Mouse (Mus musculus): ENCODE measurements around the gene Ankmy2. TPM values are rescaled to one million over a fixed set of nuclear protein-coding genes. Genes with fewer than 3 reads are reported as not detected.

Ankmy2 gene
- polyA plus RNA-seq, 1 experiment: 7.4 TPM

- Histone ChIP-seq H3K27ac (ENCODE audit: control insufficient read depth, insufficient read depth, low read length) (no peak overlapping the region), H3K4me1 (replicated peaks; ENCODE audit: control insufficient read depth, insufficient read depth, low read length) (peaks cover 3% of the 10 kb centered on the region), H3K36me3 (ENCODE audit: control insufficient read depth, insufficient read depth, low read length) (no peaks in the 10 kb centered on the region), H3K27me3 (ENCODE audit: control insufficient read depth, insufficient read depth, low read length) (no peaks in the 10 kb centered on the region), H3K4me3 (ENCODE audit: control insufficient read depth, insufficient read depth, low read length) (no peak overlapping the region)
- no peak for TF ChIP-seq CTCF (IDR thresholded peaks at IDR 0.05; ENCODE audit: borderline replicate concordance, control insufficient read depth, extremely low read depth, insufficient read depth, low read length, poor library complexity)
- TF ChIP-seq POLR2A (IDR thresholded peaks at IDR 0.05; ENCODE audit: control insufficient read depth, extremely low read depth, insufficient read depth, low read length, poor library complexity): no peak
- 88% methylated on average over 4 of the region's 4 CpGs for WGBS
- DNase-seq: no peak
Measured at GRCm38 (mm10) chr12:36216230-36216629, 59.3 kb downstream of the Ankmy2 start.

GRCm38 (mm10) chr12:36216905-36217304, 60.0 kb downstream of the Ankmy2 start:
- 22% methylated on average over 10 of the region's 10 CpGs for WGBS
- Histone ChIP-seq H3K27ac (ENCODE audit: control insufficient read depth, insufficient read depth, low read length) (no peak overlapping the region), H3K36me3 (ENCODE audit: control insufficient read depth, insufficient read depth, low read length) (no peaks in the 10 kb centered on the region), H3K4me3 (ENCODE audit: control insufficient read depth, insufficient read depth, low read length) (no peak overlapping the region), H3K27me3 (ENCODE audit: control insufficient read depth, insufficient read depth, low read length) (no peaks in the 10 kb centered on the region), H3K4me1 (replicated peaks; ENCODE audit: control insufficient read depth, insufficient read depth, low read length) (peaks cover 3% of the 10 kb centered on the region)
- no peak for TF ChIP-seq CTCF (IDR thresholded peaks at IDR 0.05; ENCODE audit: borderline replicate concordance, control insufficient read depth, extremely low read depth, insufficient read depth, low read length, poor library complexity)
- TF ChIP-seq POLR2A (IDR thresholded peaks at IDR 0.05; ENCODE audit: control insufficient read depth, extremely low read depth, insufficient read depth, low read length, poor library complexity): no peak
- DNase-seq: no peak

GRCm38 (mm10) chr12:36224392-36224791, 67.5 kb downstream of the Ankmy2 start:
- H3K4me3 ChIP-seq (ENCODE audit: control insufficient read depth, insufficient read depth, low read length): no peak overlapping the region
- TF ChIP-seq POLR2A (IDR thresholded peaks at IDR 0.05; ENCODE audit: control insufficient read depth, extremely low read depth, insufficient read depth, low read length, poor library complexity) (no peak), CTCF (IDR thresholded peaks at IDR 0.05; ENCODE audit: borderline replicate concordance, control insufficient read depth, extremely low read depth, insufficient read depth, low read length, poor library complexity) (no peak)
- 88% methylated on average over 4 of the region's 4 CpGs for WGBS
- H3K27ac ChIP-seq (ENCODE audit: control insufficient read depth, insufficient read depth, low read length): no peak overlapping the region
- H3K36me3 ChIP-seq (ENCODE audit: control insufficient read depth, insufficient read depth, low read length): no peaks in the 10 kb centered on the region
- no peaks in the 10 kb centered on the region for H3K27me3 ChIP-seq (ENCODE audit: control insufficient read depth, insufficient read depth, low read length)
- no peaks in the 10 kb centered on the region for H3K4me1 ChIP-seq (replicated peaks; ENCODE audit: control insufficient read depth, insufficient read depth, low read length)
- DNase-seq: no peak

GRCm38 (mm10) chr12:36231386-36231785, 74.5 kb downstream of the Ankmy2 start:
- no peaks in the 10 kb centered on the region for H3K4me1 ChIP-seq (replicated peaks; ENCODE audit: control insufficient read depth, insufficient read depth, low read length)
- DNase-seq: no peak
- 97% methylated on average over 2 of the region's 2 CpGs for WGBS
- no peak overlapping the region for H3K4me3 ChIP-seq (ENCODE audit: control insufficient read depth, insufficient read depth, low read length)
- H3K36me3 ChIP-seq (ENCODE audit: control insufficient read depth, insufficient read depth, low read length): no peaks in the 10 kb centered on the region
- no peak for TF ChIP-seq POLR2A (IDR thresholded peaks at IDR 0.05; ENCODE audit: control insufficient read depth, extremely low read depth, insufficient read depth, low read length, poor library complexity)
- no peak for TF ChIP-seq CTCF (IDR thresholded peaks at IDR 0.05; ENCODE audit: borderline replicate concordance, control insufficient read depth, extremely low read depth, insufficient read depth, low read length, poor library complexity)
- H3K27me3 ChIP-seq (ENCODE audit: control insufficient read depth, insufficient read depth, low read length): no peaks in the 10 kb centered on the region
- no peak overlapping the region for H3K27ac ChIP-seq (ENCODE audit: control insufficient read depth, insufficient read depth, low read length)

GRCm38 (mm10) chr12:36241171-36241570, 84.3 kb downstream of the Ankmy2 start:
- no peak overlapping the region for H3K27ac ChIP-seq (ENCODE audit: control insufficient read depth, insufficient read depth, low read length)
- TF ChIP-seq POLR2A (IDR thresholded peaks at IDR 0.05; ENCODE audit: control insufficient read depth, extremely low read depth, insufficient read depth, low read length, poor library complexity) (no peak), CTCF (IDR thresholded peaks at IDR 0.05; ENCODE audit: borderline replicate concordance, control insufficient read depth, extremely low read depth, insufficient read depth, low read length, poor library complexity) (no peak)

More at GRCm38 (mm10) chr12:36241171-36241570, 84.3 kb downstream of the Ankmy2 start:
- Histone ChIP-seq H3K36me3 (ENCODE audit: control insufficient read depth, insufficient read depth, low read length) (no peaks in the 10 kb centered on the region), H3K27me3 (ENCODE audit: control insufficient read depth, insufficient read depth, low read length) (no peaks in the 10 kb centered on the region), H3K4me1 (replicated peaks; ENCODE audit: control insufficient read depth, insufficient read depth, low read length) (no peaks in the 10 kb centered on the region), H3K4me3 (ENCODE audit: control insufficient read depth, insufficient read depth, low read length) (no peak overlapping the region)
- DNase-seq: no peak
- WGBS: 79% methylated on average over 3 of the region's 3 CpGs

Other genes with a start within 250 kb of the Ankmy2 start
- gene Agr3, start 231.5 kb upstream of the Ankmy2 start, polyA plus RNA-seq (2012; rRNA removed): 0.18 TPM in 1 of 2 replicates, not detected in the other
- gene Agr2, start 164.2 kb upstream of the Ankmy2 start, polyA plus RNA-seq (2012; rRNA removed): 0.29 and 0.69 TPM in 2 replicates
- gene Tspan13, start 114.6 kb upstream of the Ankmy2 start, polyA plus RNA-seq (2012; rRNA removed): 294 and 360 TPM in 2 replicates
- gene Bzw2, start 966 bp downstream of the Ankmy2 start, polyA plus RNA-seq (2012; rRNA removed): 34.0 and 36.7 TPM in 2 replicates
- gene Lrrc72, start 96.3 kb downstream of the Ankmy2 start, polyA plus RNA-seq (2012; rRNA removed): not detected in 2 replicates
- 0.96 and 1.3 TPM in 2 replicates for gene Sostdc1, start 157.0 kb downstream of the Ankmy2 start, polyA plus RNA-seq (2012; rRNA removed)
- 0.53 and 0.70 TPM in 2 replicates for gene Ispd, start 224.3 kb downstream of the Ankmy2 start, polyA plus RNA-seq (2012; rRNA removed)
- gene D630036H23Rik, start 225.1 kb downstream of the Ankmy2 start, polyA plus RNA-seq (2012; rRNA removed): 0.50 and 0.66 TPM in 2 replicates